Mouse (Mus musculus): Measurements from ENCODE around the gene Olfr1490.
"Not testable (repeated sequence)": the region's sequence is repeated elsewhere in the genome, so short reads cannot be mapped to it uniquely, and the experiment has no call there.

Olfr1490 gene

GRCm38 (mm10) chr19:13650791-13651190 is at the start of gene Olfr1490:
Gene Olfr1490, plus strand, starts transcription at chr19:13651091.
- no peak for DNase-seq (ENCODE audit: low spot score in 2 of 2)

- not testable (repeated sequence) for DNase-seq (ENCODE audit: low spot score in 2 of 2)
Observed at GRCm38 (mm10) chr19:13617075-13617474, 33.8 kb upstream of the Olfr1490 start, which contains the start of gene Olfr1487. Gene Olfr1487, plus strand, starts transcription at chr19:13617375.

- DNase-seq (ENCODE audit: low spot score in 2 of 2): no peak
Observed at GRCm38 (mm10) chr19:13631321-13631720, 19.6 kb upstream of the Olfr1490 start, which contains the start of gene Olfr1489. Gene Olfr1489, plus strand, starts transcription at chr19:13631621.

- DNase-seq (ENCODE audit: low spot score in 2 of 2): no peak
Observed at GRCm38 (mm10) chr19:13696968-13697367, 46.1 kb downstream of the Olfr1490 start, which contains the start of gene Olfr1491. Gene Olfr1491, plus strand, starts transcription at chr19:13697268.

Measured in spleen, postnatal 10 days (tissue).